Mouse (Mus musculus) liver, postnatal 0 days (tissue): Measurements from ENCODE around the gene Sprr2i.

Experiments used
- CTCF ChIP-seq: sonication (generic); IDR thresholded peaks from 2 replicates; pipeline ENCODE4 v1.5.1; 2016; ENCODE audit warnings: antibody characterized with exemption, low read depth
- EP300 ChIP-seq: IDR thresholded peaks from 2 replicates; pipeline ENCODE4 v1.6.1; 2016; ENCODE audit warnings: antibody characterized with exemption, low read depth, mild to moderate bottlenecking

- TF ChIP-seq CTCF (no peak), EP300 (no peak)
These were observed 24.5 kb downstream of the Sprr2i start, which contains the start of gene Sprr2k for GRCm38 (mm10) chr3:92432282-92432681.
